Mouse (Mus musculus) heart, adult 2 months (tissue): ENCODE data around the gene Col8a1.

Source experiments
- CTCF ChIP-seq: fragments of 200-600 bp; IDR thresholded peaks from 2 replicates; pipeline ENCODE4 v1.8.1; 2022; ENCODE audit warnings: antibody characterized with exemption, mild to moderate bottlenecking, moderate library complexity
- EP300 ChIP-seq: fragments of 200-500 bp; IDR thresholded peaks from 2 replicates; pipeline ENCODE4 v1.6.1; 2011; ENCODE audit warnings: low read depth, low read length, control low read depth; ENCODE audit not compliant: insufficient read depth
- POLR2A ChIP-seq: fragments of 200-500 bp; IDR thresholded peaks from 2 replicates; pipeline ENCODE4 v1.6.1; 2011; ENCODE audit warnings: mild to moderate bottlenecking, low read depth, low read length, control low read depth; ENCODE audit not compliant: insufficient read depth

GRCm38 (mm10) chr16:57685790-57686399, 68.6 kb downstream of the Col8a1 start:
- TF ChIP-seq CTCF (no peak), POLR2A (no peak), EP300 (no peak)
